Mouse (Mus musculus) heart, adult 18-20 months (tissue): ENCODE data around the gene Fras1. TPM values are rescaled to one million over a fixed set of nuclear protein-coding genes. Genes with fewer than 3 reads are reported as not detected.

ENCODE experiments used
- DNase-seq, 2 experiments: peaks; one replicate each; pipeline ENCODE4 v3.0.0; 2021 to 2022; ENCODE audit warnings: mixed read lengths in 1 of 2
- total RNA-seq, 2 experiments: library from RNA; stranded (reverse); gene quantifications; 2 replicates each; pipeline ENCODE4 v1.2.3; 2021

The Fras1 gene
- total RNA-seq, 2 experiments from 2014 or later = 1.0 to 1.6 TPM

DNA sequence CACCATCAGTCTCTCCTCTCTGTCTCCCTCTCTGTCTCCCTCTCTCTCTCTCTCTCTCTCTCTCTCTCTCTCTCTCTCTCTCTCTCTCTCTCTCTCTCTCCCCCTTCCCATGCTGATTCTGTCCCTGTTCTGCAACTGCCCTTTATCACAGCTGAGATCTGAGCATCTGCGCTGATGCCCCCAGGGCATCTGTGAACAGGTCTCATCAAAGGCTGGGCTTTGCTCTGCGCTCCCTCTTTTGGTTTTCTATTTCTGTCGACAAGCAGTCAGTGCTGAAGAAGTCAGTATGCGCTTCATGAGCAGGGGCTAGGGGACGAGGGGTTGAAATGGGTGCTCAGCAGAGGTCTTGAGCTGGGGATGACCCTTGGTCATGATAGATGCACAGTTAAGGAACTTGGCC, 206.2 kb downstream of the Fras1 start:
- DNase-seq = peak in 1 of 2 experiments; percentile 9

DNA sequence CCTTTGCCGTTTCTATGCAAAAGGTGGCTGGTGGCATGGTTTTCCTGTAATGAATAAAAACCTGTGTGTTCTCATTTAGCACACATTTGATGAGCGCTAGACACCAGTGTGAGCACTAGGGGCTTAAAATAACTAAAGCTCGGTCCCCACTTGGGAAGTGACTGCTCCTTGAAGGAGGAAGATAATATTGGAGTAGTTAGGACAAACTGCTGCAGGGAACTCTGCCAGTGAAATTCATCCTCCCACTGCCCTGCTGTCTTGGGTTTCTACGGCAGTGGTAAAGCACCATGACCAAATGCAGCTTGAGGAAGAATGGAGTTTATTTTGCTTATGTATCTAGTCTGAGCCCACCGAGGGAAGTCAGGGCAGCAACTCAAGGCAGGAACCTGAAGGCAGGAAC, 211.0 kb downstream of the Fras1 start:
- DNase-seq = no peak

DNA sequence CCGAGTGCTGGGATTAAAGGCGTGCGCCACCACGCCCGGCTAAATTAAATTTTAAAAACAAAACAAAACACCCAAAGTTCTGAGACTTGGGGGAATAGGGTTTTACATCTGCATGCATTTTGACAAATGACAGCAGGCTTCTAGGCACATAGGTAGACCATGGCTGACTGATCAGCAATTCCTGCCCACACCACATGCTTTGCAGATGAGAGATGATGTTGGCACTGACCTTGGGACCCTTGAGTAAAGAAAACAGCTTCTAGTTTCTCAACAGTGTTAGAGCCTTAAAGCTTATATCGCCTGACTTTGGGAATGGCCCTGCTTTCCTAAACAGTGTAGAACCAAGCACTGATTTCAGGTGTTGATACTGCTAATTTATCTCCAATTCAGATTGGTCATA, 216.9 kb downstream of the Fras1 start:
- DNase-seq = no peak

DNA sequence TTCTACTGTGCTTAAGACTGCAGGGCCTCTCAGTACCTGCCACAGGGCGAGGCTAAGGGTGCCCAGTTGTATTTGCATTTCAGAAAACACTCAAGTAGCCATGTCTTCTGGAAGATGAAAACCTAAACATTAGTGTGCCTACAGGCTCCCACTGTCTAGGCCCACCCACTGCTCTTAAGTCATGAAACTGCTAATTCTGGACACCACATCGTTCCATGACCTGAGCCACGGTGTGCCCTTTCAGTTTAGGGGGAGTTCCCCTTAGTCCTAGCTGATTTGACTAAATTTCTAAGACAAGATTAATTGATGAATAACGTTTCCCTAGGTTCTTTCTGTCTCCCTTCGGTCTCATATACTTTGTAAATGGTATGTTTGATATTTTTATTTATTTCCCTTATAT, 222.0 kb downstream of the Fras1 start:
- DNase-seq = no peak

DNA sequence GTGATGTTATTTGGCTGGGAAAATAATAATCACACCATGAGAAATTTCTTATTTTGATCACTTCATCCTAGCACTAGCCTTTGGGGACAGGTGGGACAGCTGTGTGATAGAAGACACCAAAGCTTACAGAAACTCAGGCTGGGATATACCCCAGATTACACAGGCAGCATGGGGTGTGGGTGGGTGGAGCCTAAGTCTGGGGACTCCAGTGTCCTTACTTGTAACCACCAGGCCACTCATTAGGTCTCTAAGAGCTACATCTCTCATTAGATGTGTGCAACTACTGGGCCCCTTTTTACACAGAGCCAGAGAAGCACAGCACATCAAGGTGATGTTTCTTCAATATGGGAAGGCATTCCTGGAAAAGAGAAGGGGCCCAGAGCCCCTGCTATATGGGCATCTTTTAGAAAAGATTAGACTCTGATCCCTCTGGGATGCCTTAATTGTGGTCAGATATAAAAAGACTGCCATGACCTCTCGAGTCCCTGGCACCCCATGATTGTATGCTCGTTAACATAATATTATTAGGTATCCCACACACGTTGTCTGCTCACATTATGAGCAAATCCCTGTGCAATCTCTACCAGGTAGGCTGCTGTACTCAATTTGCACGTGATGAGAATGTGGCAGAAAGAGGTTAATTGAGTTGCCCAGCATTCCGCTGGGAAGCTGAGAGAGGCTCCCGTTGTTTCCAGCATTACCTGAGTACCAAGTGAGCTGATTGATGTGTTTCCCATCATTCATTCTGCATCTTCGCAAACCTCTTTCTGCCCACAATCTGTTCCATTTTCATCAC, 230.4 kb downstream of the Fras1 start:
- DNase-seq = no peak

DNA sequence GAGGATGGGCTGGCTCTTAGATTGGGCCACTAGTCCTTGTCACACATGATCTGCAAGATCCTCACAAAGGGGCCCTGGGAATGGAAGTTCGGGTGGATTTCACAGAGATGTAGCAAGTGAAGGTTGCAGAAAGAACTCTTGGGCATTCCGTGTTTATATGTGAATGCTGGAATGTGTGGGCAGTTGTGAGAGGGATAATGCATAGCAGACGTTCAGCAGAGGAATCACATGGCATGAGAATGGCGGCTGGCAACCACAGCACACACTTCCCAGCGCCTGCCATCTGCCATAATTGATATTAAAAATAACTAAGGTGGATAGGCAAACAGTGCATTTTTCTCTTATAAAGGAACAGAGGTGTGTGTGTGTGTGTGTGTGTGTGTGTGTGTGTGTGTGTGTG, 234.3 kb downstream of the Fras1 start:
- no peak for DNase-seq

DNA sequence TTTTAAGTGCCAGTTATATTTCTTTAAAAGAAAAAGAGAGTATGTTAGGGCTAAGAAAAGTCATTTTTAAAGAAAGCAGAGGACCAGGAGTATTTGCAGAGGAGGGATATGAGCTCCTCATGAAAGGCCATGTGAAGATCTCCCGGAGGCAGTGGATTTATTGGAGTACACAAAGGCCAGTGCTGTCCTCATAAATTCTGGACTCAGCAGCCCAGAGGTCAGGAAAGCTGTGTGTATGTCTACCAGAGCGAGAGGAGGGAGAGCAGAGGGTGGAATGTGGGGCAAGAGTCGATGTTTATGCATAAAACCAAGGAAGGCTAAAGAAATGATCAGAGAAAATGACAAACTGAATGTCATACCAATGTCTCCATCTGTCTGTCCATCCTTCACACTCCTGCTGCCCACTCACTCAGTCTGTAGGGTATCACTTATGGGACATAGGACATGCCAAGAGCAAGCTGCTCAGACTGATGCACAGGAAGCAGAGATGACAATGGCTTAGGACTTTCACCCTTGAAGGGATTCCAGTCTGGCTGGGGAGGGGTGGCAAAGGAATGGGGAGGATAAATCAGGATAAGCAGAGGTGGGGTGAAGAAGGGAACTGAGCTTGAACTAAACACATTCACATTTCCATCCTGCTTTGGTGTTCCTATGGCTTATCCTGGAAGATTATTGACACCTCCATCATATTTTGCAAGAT, 235.0 kb downstream of the Fras1 start:
- DNase-seq = no peak

DNA sequence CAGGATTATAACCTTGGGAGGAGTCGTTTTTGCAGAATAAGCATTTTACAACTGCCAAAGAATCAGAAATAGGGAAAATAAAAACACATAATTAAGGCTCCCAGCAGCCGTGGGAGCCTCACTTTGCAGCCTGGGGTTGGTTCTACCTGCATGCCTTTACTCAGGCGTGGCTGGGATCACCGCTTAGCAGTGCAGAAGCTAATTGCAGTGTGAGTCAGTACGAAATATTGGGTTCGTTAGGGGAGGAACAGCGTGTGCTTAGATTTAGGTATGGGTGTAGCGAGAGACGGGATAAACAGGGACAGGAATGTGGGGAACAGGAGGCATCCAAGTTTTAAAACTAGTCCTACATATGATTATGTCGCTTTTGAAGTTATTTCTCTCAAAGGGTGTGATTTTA, 238.3 kb downstream of the Fras1 start:
- no peak for DNase-seq

DNA sequence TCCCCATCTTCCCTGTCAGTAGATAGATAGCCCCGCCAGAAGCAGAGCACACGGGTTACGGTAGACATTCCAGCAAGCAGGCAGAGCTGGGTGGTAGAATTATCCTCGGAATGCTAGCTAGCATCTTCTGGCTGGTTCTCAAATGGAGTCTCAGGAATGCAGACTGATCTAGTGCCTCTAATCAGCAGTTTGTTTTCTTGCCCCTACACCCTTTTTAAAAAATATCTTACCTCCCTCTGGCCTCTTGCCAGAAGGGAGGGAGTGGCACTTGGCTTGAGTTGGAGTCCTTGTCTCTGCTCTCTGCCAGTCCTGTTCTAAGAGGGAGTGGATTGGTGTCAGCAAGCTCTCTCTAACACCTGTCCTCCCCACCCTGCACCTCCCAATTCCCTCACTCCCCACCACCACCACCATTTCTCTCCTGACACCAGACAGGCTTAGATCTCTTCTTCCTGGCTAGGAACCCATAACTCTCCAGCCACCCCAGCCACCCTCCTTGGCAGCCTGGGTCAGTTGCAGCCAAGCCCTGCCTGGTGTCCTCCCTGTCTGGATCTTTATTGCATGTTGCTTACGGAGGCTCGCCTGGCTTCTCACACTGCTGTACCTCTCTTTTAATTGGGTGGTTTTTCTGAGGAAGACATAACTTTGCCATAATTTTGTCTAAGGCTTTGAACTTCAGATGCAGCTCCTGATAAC, 243.3 kb downstream of the Fras1 start:
- DNase-seq = peak; percentile 22 to 45

DNA sequence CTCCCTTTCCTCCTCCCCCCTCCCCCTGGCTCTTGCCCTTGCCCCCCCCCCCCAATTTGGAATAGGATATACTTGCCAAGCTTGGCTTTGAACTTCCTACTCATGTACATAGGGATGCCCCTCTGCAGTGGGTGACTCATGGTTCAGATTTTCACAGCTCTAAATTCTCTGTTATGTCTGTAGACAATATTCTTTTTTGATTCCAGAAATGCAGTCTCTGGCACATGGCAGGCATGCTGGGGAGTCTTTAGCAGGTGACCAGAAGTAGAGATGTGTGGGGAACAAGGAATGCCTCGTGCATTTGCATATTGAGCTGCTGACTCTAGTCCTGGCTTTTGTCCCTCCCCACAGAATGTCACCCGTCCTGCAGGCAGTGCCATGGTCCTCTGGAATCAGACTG, 244.3 kb downstream of the Fras1 start:
- no peak for DNase-seq

DNA sequence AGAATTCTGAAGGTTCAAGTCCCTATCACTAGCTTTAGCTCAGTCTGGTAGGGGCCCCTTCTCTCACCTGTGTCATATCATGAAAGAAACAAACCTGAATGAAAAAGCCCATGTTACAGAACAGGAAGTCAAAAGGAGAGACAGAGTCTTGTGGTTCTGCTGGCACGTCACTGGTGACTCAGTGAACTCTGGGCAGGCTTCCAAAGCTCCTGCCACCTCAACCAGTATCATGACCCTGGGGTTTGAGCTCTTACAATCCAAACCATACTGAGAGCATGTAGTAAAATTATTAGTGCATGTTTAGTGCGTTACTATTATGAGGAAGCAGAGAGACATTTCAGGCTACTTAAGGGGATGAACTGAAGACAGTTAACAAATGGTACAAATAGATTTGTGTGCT, 246.5 kb downstream of the Fras1 start:
- DNase-seq = no peak

DNA sequence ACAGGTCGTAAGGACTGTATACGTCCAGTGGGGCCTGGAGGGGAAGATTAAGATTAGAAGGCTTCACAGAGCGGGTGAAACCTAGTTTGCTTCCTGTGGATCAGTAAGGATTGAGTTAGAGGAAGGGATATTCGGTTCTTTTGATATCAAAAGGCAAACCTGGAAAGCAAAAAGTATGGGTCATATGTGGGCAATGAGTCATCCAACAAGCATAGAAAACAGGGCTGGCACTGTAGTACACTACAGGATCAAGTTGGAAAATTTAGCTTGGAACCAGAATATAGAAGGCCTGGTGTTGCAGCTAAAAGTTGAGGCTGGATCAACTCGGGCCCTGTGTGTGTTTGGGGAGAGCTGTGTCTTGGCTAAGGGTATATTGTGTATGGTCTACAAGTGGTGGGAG, 246.9 kb downstream of the Fras1 start:
- no peak for DNase-seq

DNA sequence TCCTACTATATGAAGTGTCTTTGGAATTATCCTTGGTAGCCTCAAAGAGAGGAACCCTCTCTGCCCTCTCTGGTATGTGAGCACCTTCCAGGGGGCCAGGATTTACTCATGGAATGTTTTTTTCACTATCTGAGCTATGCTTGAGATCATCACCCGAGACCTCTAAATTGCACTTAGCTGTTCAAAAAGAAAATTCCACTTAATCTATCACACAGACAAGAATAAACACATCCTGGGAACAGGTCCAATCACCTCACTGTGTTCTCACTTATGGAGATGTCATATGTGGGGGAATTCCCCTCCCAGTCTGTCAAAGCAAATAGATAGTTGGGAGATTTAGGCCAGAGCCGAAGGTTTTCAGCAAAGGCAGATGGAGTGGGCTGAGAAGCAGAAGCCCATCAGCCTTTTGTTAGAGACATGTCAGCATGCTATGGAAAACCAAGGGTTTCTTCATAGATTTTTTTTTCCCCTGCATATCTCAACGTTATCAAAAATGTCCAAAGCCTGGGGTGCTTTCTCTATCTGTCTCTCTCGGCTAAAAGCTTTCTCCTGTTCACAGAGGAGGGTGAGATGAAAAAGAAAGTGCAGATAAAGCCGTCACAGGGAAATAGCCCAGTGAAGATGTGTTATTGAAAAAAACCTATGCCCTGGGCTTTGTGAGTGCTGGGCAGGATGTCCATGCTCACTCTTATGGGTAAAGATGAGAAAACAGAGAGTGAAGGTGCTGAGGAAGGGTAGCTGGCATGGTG, 249.0 kb downstream of the Fras1 start:
- DNase-seq = peak in 1 of 2 experiments; percentile 10

DNA sequence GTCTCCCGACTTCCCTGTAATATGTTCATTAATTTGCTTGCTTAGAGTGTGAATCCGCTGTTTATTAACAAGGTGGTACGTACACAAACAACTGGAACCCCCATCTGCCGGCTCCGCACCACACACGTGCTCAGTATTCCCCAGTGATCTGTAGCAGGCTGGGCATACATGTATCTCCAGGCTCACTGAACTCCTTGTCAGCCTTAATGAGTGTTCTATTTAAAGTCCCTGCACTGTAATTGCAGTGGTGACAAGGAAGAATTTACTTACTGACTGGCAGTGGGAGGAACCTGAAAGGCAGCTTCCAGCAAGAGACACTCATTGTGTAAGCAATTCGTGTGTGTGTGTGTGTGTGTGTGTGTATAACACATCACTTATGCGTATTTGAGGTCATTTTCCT, 256.1 kb downstream of the Fras1 start:
- peak in 1 of 2 experiments; percentile 7 for DNase-seq

DNA sequence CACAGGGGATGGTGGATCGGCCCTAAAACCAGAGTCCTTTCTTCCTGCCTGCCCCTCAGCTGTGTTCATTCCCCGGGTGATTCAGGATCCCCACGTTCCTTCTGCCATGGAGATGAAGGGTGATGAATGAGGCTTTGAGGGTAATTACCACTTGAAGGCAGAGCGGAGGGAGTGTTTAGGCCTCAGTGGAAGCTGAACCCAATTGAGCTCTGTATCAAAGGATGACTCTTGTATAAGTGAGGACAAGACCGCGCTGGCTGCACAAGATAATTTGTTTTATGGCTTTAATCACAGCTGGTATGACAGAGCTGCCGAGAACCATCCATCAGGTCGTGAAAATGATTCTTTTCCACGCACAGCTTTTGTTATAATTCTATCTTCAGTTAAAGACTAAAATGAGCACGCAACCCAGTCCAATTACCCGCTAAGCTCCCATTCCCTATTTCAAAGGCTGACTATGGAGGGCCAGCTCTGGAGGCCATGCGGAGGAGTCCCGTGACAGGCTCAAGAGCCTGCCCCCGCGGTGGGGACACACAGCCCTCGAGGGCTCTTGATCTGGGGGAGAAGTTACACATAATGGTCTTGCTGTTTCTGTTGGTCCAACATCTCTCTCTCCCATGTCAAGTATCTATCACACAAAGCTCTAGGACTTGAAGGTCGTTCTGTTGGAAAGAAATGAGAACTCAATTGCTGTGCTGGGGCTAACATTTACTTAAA, 261.5 kb downstream of the Fras1 start:
- DNase-seq = no peak

DNA sequence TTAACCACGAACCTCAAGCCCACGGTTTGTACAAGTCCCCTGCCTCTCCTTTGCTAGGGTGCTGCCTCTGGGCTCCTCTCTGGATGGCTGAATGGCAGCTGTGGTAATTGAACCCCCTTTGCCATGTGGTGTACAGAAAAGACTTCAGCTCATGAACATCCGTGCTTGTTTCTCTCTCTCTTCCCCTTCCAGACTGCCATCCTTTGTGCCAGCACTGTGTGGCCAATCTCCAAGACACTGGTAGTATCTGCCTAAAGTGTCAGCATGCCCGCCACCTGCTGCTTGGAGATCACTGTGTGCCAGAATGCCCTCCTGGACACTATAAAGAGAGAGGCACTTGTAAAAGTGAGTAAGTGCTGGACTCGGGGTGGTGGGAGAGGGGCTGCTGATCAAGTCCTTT, 262.1 kb downstream of the Fras1 start:
- peak in 1 of 2 experiments; percentile 6 for DNase-seq

DNA sequence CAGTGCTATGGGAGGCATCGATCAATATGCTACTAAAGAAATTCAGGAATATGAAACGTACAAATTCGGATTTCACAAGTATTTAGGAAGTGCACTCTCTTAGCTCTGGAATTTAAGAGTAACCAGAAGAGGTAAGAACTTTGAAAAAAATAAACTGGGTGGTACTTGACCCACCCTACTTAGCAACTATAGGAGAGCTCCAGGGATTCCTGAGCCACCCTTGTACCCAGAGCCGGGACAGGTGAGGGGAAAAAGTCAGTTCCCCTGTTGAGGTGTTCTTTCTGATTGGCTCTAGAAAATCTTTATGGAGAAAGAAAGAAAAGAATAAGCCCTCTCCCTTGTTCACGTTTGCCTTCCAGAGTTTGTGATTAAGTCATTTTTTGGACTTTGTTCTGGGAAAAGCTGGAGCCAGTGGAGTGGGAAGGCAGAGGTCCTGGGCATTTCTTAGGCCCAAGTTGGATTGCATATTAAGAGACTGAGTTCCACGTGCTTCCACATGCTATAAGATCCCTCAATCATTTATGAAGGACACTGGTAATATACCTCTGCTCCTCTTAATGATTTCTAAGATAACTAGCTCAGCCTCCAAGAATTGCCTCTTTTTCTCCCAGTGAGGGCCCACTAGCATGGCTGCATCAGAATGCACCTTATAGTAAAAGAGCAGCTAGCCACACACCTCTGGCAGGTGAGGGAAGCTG, 265.6 kb downstream of the Fras1 start:
- no peak for DNase-seq

DNA sequence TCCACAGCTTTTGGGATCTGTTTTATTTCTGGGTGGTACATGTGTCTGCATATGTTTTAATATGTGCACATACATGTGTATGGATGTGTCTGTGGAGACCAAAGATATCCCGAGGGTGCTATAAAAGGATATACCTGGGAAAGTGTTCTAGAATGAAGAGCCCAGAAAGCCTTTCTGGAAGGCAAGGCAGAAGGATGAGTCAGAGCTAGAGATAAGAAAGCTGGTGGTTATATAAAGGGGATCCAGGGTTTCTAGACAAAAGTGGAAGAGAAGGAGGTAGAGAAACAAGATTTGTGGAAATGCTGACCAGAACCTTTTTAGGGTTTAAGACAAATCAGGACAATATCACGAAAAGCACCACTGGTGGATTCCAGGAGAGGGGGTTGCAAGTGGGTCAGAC, 267.5 kb downstream of the Fras1 start:
- no peak for DNase-seq

DNA sequence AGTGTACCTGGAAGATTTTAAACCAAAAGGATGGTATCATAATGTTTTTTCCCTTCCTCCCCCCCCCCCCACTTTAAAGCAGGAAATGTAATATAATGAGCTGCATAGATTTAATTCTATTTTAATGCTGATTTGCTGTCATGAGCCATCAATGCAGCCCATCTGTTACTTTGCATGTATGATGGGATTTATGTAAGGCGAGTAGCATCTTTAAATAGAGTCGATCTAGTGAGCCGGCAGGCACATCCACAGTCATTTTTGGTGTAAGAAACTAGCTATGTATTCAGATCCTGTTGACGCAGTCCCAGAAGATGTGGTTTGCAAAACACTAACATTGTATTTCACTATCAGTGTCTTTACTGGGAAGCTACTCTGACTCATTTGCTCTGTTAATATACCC, 301.9 kb downstream of the Fras1 start:
- DNase-seq = no peak

DNA sequence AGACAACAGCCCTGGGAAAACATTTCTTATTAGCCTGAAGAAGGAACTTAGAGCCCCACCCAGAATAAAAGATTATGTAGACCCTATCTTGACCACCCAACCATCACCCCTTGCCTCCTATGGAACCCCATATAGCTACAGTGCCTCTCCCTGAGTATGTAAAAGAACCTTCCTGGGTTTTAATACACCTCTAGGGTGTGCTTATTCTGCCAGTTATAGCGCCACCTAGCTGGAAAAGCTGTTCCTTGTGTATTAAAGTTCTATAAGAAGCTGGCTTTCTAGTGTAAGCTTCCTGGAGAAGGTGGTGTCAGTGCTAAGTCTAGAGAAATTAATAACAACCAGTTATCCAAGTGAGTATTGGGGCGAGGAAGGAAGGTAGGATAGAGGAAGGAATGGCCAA, 303.7 kb downstream of the Fras1 start:
- DNase-seq = peak; percentile 18 to 51

DNA sequence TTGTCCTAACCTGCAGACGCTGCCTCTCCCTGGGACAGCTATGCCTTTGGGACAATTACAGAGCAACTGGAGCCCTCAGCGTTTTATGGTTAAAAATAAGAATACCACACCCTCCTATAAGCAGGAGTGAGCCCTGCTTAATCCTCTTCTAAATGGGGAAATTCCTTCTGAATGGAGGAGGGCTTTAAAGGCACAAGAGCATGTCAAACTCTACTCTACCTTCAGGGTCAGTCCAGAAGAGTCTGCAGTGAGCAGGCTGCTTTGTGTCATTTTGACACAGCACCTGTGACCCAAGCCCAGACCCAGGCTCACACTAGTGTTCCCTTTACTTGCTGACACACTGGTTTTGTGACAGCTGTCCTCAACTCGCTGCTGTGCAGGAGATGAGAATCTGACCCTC, 307.3 kb downstream of the Fras1 start:
- DNase-seq = no peak
